Mouse (Mus musculus) testis, adult 2 months (tissue): ENCODE results near the gene Skap1.
A peak's percentile ranks its signal among the peaks of the same experiment; 100 is the strongest.

Experiments used
- CTCF ChIP-seq: fragments of 200-500 bp; IDR thresholded peaks from 2 replicates; pipeline ENCODE4 v1.5.1; 2012; ENCODE audit warnings: low read depth, mild to moderate bottlenecking, inconsistent platforms, low read length, moderate library complexity; ENCODE audit not compliant: control insufficient read depth, insufficient read depth, insufficient replicate concordance
- POLR2A ChIP-seq: fragments of 200-500 bp; IDR thresholded peaks from 2 replicates; pipeline ENCODE4 v1.6.1; 2012; ENCODE audit warnings: low read depth, mild to moderate bottlenecking, inconsistent platforms, low read length, moderate library complexity; ENCODE audit not compliant: control insufficient read depth

- TF ChIP-seq CTCF (peak; percentile 44; the same call in 1 of the 2 replicates), POLR2A (no peak)
Measured at GRCm38 (mm10) chr11:96534531-96534930, 70.1 kb downstream of the Skap1 start.
